Mouse (Mus musculus): ENCODE results near the gene Slit2.
A peak's percentile ranks its signal among the peaks of the same experiment; 100 is the strongest.

Slit2 gene

GRCm38 (mm10) chr5:48050637-48051314 lies 67.8 kb downstream of the Slit2 start:
- no peak for DNase-seq (ENCODE audit: low spot score in 2 of 2)

- no peak for DNase-seq (ENCODE audit: low spot score in 2 of 2)
Observed at GRCm38 (mm10) chr5:48058612-48059011, 75.7 kb downstream of the Slit2 start.

- DNase-seq (ENCODE audit: low spot score in 2 of 2) = no peak
Observed at GRCm38 (mm10) chr5:48060715-48061114, 77.8 kb downstream of the Slit2 start.

GRCm38 (mm10) chr5:48078730-48079129 lies 95.8 kb downstream of the Slit2 start:
- no peak for DNase-seq (ENCODE audit: low spot score in 2 of 2)

- no peak for DNase-seq (ENCODE audit: low spot score in 2 of 2)
Observed at GRCm38 (mm10) chr5:48081223-48081881, 98.4 kb downstream of the Slit2 start.

GRCm38 (mm10) chr5:48113400-48113799 lies 130.5 kb downstream of the Slit2 start:
- DNase-seq (ENCODE audit: low spot score in 2 of 2) = no peak

GRCm38 (mm10) chr5:48114969-48115537 lies 132.1 kb downstream of the Slit2 start:
- no peak for DNase-seq (ENCODE audit: low spot score in 2 of 2)

GRCm38 (mm10) chr5:48122651-48123050 lies 139.7 kb downstream of the Slit2 start:
- DNase-seq (ENCODE audit: low spot score in 2 of 2) = no peak

GRCm38 (mm10) chr5:48125770-48126423 lies 143.0 kb downstream of the Slit2 start:
- peak in 1 of 2 experiments; percentile 3 for DNase-seq (ENCODE audit: low spot score in 2 of 2)

- no peak for DNase-seq (ENCODE audit: low spot score in 2 of 2)
Observed at GRCm38 (mm10) chr5:48129981-48130380, 147.0 kb downstream of the Slit2 start.

GRCm38 (mm10) chr5:48136571-48136970 lies 153.6 kb downstream of the Slit2 start:
- DNase-seq (ENCODE audit: low spot score in 2 of 2) = no peak

GRCm38 (mm10) chr5:48138849-48139487 lies 156.0 kb downstream of the Slit2 start:
- no peak for DNase-seq (ENCODE audit: low spot score in 2 of 2)

- DNase-seq (ENCODE audit: low spot score in 2 of 2) = no peak
Observed at GRCm38 (mm10) chr5:48139488-48139862, 156.5 kb downstream of the Slit2 start.

- no peak for DNase-seq (ENCODE audit: low spot score in 2 of 2)
Observed at GRCm38 (mm10) chr5:48146082-48146481, 163.1 kb downstream of the Slit2 start.

- no peak for DNase-seq (ENCODE audit: low spot score in 2 of 2)
Observed at GRCm38 (mm10) chr5:48160829-48161228, 177.9 kb downstream of the Slit2 start.

- DNase-seq (ENCODE audit: low spot score in 2 of 2) = no peak
Observed at GRCm38 (mm10) chr5:48181646-48182302, 198.8 kb downstream of the Slit2 start.

GRCm38 (mm10) chr5:48184358-48184757 lies 201.4 kb downstream of the Slit2 start:
- no peak for DNase-seq (ENCODE audit: low spot score in 2 of 2)

- DNase-seq (ENCODE audit: low spot score in 2 of 2) = no peak
Observed at GRCm38 (mm10) chr5:48187819-48188218, 204.9 kb downstream of the Slit2 start.

GRCm38 (mm10) chr5:48199380-48199779 lies 216.4 kb downstream of the Slit2 start:
- DNase-seq (ENCODE audit: low spot score in 2 of 2) = no peak

GRCm38 (mm10) chr5:48215248-48215647 lies 232.3 kb downstream of the Slit2 start:
- DNase-seq (ENCODE audit: low spot score in 2 of 2) = no peak

GRCm38 (mm10) chr5:48219624-48220155 lies 236.8 kb downstream of the Slit2 start:
- no peak for DNase-seq (ENCODE audit: low spot score in 2 of 2)
